Mouse (Mus musculus): ENCODE measurements around the gene Pwwp2b.

Pwwp2b gene

DNA sequence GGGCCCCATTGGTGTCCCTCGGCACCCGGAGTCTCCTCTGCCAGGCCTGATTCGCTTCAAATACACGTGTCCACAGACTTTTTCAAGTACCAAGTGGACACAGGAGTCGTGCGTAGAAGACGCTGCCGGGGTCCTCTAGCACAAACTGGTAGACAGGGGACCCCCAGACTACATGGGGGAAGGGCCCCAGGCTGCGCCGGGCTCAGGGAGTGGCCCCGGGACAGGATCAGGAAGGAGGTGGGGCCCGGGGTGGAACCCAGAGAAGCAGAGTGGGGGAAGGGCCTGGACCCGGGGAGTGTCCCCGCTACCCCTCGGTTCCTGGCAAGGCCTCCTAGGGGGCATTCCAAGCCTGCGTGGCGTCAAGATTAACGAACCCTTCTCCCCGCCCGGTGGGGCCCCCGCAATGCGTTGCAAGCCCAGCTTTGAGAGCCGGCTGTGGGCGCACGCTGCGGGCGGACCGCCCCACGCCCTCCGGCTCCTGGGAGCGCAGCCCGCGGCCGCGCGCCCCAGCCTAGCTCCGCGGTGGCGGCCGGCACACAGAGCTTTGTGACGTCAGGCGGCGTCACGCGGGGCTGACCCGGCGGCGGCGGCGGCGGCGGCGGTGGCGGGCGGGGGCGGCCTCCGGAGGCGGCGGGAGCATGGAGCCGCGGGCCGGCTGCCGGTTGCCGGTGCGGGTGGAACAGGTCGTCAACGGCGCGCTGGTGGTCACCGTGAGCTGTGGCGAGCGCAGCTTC is at the start of gene Pwwp2b:
Pwwp2b (plus strand) TSS at position 602 of the 734 bp plus-strand sequence.
- in situ Hi-C loops (cut with MboI, MseI) = loop anchor here (10.0 kb wide), 1 partner anchor 137 kb away; the partner anchor contains the start of gene Inpp5a

DNA sequence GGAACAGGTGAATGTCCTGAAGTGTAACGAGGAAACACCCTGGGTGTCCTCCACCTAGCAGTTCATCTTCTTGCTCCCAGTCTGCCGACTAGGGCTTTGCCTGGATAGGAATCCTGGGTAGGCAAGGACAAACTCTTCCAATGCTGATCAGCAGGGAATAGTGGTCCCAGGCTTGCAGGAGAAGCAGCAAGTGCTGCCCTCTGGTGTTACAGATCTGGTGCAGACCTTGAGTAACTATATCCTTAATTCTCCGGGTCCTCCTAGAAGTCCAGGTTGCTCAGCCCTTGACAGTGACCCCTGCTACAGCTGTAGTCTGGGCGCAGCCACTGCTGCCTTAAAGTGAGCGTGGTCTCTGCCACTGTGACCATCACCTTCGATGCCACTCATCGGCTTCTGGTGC is 48.2 kb upstream of the Pwwp2b start:
- in situ Hi-C loops (cut with MboI, MseI) = no loop called here

DNA sequence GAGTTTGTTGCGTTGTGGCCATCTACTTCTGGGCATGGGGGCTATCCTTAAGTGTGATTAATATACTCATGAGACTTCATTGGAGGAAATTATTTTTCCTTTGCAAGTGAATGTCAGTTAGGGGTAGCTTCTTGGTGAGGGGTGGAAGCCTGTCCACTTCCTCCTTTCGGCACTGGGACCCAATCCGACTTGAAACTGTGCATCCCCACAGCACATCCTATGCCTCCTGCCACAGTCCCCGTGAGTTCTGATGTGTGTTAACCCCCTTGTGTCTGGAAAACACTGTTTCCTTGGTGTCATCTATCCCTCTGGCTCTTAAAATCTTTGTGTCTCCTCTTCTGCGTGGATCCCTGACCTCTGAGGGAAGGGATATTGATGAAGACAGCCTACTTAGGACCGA is 47.1 kb upstream of the Pwwp2b start:
- in situ Hi-C loops (cut with MboI, MseI) = no loop called here

DNA sequence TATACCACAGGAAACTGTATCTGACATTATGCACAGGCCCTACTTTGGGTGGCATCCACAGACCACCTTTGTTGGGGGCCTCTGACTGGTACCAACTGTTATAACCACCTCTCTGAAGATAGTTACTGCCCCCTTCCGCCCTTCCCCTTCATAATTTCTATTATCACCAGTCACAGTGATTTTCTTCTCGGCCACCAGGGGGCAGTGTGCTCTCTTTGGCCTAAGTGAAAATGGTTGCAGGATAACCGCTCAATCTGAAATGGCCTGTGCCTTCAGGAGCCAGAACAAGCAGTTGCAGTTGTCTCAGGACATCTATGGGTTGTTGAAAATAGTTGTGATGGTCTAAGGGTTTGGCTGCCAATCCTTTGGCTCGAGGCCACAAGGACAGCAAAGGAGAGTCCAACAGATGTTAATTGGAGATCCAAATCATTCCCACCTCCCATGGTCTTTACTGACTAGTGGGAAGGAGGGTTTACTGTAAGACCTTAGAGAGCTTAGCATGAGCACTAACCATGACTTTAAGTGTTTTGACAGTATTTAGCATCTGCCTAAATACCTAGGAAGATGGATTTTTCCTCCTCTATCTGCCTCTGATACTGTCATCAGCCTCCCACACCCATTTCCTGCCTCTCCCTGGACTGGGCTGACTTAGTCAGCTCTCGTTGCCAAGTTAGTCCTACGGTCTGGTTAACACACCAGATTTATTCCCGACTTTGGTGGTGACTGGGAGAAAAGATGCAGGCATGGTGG is 40.1 kb upstream of the Pwwp2b start:
- in situ Hi-C loops (cut with MboI, MseI) = loop anchor here (5.0 kb wide), 1 partner anchor 81 kb away; no protein-coding TSS in a partner anchor

DNA sequence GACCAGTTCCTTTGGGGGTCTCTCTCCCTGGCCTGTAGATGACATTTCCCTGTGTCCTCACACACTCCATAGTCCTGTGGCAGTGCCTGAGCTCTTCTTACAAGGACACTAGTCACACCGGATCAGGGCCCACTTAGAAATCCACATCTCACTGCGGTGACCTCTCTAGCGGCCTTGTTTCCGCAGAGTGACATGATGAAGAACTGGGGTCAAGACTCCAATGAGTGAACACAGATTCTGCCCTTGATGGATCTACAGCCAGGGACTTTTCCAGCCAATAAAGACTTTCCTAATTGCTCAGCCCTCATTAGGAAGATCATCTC is 39.5 kb upstream of the Pwwp2b start:
- in situ Hi-C loops (cut with MboI, MseI) = loop anchor here (5.0 kb wide), 1 partner anchor 81 kb away; no protein-coding TSS in a partner anchor

DNA sequence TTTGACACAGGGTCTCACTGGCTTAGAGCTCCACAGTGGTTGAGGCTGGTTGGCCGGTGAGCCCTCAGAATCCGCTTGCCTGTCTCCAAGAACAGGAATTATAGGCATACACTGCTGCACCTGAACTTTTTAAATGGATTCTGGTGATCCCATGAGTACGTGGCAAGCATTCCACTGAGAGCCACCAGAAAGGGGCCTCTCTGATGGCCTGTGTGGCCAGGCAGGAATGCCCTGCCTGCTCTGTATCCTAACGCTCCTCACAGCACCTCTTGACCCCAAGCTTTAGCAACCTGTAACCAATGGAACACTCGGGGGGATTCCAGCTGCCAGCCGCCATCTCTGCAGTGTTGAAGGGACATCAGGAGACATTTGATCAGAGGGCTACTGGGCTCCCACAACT is 36.5 kb upstream of the Pwwp2b start:
- in situ Hi-C loops (cut with MboI, MseI) = loop anchor here (5.0 kb wide), 2 partner anchors 176 to 364 kb away; partner anchors contain the start of genes Inpp5a, Mapk1ip1 and Ppp2r2d

DNA sequence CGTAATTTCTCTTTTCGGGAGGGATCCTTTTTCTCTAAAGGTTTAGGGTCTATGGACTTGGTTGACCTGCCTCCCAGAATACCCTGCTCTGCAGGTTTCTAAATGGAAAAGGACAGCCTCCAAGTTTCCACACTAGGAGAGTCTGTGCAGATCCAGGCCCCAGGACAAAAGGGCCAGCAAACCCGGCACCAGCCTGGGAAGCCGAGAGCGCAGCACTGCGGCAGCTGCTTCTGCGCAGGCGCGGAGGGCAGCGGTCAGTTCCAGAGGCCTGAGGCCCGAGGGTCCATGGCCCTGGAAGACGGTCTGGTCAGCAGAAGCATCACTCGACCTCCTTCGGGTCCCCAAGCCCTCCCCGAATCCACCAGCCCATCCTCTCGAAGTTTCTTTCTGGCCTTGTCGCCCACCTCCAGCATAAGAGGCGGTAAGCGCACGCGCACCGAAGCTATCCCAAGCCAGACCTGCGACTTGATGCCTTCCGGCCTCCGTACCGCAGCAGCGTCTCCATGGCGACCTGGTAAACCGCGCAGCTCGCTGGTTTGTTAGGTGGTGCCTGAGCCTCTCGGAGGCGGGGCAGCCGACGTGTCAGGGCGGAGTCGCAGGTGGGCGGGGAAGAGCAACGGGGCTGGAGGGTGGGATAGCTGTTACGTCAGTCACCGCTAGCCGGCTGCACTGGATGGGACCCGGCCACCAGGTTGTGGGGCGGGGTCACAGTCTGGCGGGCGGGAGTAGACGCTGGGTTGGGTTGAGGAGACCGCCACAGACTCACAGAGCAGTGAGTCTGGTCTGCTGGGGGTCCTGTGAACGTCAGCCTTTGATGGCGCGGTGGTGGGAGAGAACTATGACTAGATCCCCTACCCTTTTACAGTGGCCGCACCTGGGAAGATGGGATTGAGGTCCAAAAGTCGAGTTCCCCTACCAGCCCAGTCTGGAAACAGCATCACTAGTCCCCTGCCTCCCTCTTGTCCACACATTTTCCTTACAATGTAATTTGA is 35.2 kb upstream of the Pwwp2b start, which contains the start of the genes Lrrc27 and Stk32c:
Lrrc27 (plus strand) TSS at position 235 of the 992 bp plus-strand sequence.
Stk32c (minus strand) TSS at position 554 of the 992 bp plus-strand sequence.
- in situ Hi-C loops (cut with MboI, MseI) = loop anchor here (5.0 kb wide), 2 partner anchors 174 to 366 kb away; partner anchors contain the start of genes Inpp5a, Mapk1ip1 and Ppp2r2d

DNA sequence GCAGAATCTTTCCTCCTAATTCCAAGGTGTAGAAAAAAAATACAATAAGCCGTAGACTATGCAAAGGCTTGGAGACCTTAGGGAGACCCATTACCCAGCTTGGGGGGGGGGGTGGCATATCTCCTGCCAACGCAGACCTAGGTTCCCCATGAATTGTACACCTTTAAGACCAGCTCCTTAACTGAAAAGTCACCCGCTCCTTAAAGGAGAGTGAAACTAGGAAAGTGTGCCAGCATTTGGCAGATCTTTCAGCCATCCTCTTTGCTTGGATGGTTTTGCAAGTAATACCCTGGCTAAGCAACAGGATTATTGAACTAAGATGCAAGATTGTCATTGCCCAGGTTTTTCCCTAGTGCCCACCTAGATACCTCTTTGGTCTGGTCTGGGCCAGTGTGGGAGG is 34.5 kb upstream of the Pwwp2b start:
- in situ Hi-C loops (cut with MboI, MseI) = loop anchor here (5.0 kb wide), 2 partner anchors 174 to 366 kb away; partner anchors contain the start of genes Inpp5a, Mapk1ip1 and Ppp2r2d

DNA sequence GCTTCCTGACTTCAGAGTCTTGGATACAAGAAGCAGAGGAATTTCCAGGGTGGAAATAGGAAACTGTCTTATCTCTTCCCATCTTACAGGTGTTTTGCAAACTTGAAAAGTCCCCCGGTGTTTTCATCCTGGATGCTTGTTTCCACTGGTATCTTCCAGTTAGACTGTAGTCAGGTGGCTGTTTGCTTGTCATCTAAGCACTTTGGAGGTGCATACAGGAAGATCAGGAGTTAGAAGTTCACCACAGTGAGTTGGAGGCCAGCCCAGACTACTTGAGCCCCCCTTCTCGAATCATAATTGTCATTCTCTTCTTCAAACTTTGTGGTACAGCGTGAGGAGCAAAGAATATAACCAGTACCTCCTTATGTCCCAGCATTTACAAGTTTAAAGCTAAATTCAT is 34.1 kb upstream of the Pwwp2b start:
- in situ Hi-C loops (cut with MboI, MseI) = loop anchor here (5.0 kb wide), 2 partner anchors 173 to 367 kb away; partner anchors contain the start of genes Inpp5a, Mapk1ip1 and Ppp2r2d

DNA sequence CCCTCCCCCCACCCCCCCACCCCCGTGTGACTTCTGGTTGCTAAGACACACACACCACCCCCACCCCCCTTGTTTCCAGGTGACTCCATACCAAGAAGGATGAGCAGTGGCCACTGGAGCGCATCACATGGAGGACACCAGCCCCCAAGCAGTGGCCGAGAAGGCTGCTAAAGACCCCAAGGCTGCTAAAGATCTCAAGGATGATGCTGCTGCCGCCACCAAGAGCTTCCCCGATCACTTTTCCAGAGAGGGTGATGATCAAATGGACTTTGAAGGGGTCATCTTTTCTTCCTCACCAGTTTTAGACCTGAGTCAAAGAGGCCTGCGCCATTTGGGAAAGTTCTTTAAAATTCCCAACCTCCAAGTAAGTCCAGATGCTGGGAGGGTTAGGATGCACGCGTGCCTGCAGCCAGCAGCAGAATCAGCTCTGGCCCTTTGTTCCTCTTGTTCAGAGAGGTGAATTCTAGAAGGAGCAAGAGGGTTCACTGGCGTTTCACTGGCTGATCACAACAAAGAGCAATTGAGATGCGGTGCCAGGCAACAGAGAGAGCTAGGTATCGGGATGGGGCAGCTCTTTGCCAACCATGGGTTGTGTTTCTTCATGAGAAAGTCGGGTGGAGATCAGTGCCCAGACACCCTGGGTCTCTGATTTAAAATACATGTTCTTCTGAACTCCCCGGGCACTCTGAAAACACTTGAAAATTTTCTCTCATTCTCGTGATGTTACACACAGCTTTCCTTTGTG is 33.5 kb upstream of the Pwwp2b start:
- in situ Hi-C loops (cut with MboI, MseI) = loop anchor here (5.0 kb wide), 2 partner anchors 173 to 367 kb away; partner anchors contain the start of genes Inpp5a, Mapk1ip1 and Ppp2r2d

DNA sequence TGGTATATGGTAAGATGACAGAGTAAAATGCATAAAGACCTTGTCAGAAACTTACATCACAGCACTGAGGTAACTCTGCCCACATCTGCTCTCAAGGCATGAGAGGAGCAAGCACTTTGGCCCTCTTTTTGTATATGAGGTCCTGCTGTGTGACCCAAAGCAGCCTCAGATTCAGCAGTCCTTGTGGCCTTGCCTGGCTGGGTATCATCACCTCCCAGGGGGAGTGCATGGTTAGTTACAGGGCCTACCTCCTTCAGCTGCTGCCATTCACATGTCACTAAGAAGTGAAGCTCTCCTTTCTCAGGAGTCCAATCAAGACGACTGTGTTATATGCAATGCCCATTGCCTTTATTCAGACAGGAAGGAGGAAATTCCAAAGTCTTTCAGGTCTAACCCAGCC is 32.8 kb upstream of the Pwwp2b start:
- in situ Hi-C loops (cut with MboI, MseI) = no loop called here

DNA sequence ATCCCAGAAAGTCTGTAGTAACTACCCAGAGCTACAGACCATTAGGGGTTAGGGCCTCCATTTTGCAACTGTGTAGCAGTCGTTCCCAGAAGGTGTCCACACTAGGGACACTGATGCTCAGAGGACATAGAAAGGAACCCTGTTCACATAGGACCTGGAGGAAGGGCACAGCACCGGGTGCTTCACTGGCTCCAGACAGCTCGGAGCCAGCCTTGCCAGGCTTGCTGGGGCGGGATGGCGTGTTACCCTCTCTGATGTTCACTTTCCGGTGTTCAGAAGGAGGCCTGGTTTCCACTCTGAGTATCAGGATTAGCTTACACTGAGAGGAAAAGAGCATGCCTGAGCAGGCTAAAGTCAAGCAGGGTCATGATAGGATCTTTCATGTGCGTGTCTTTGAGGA is 32.3 kb upstream of the Pwwp2b start:
- in situ Hi-C loops (cut with MboI, MseI) = no loop called here

DNA sequence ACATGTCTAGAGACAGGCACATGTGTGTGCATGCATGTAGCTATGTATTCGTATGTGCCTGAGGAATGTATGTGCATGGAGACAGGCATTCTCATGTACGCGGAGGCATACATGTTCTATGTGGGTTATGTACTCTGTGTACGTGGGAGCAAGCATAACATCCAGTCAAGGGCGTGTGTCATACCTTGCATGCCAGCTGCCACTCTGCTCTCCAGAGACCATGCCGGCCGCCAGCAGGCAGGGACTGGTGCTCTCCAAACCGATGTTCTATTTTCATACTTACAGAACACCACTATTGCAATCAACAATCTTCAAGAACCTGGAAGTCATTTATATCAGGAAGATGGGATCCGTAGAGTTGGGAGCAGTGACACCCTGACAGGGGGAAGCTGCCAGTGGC is 31.8 kb upstream of the Pwwp2b start:
- in situ Hi-C loops (cut with MboI, MseI) = no loop called here

DNA sequence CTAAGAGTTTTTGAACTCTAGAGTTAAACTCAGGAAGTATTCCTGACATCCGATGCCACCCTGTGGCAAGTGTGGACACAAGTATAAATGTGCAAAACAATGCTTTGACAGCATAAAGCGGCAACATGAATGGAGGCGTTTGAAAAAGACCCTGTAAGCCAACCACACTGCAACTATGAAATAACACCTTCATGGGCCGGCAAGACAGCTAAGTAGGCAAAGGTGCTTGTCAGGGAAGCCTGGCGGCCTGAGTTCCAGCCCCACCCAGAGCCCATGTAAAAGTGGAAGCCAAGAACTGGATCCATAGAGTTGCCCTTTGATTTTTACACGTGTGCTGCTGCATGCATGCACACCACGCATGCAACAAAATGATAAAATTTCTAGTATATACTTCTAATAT is 31.2 kb upstream of the Pwwp2b start:
- in situ Hi-C loops (cut with MboI, MseI) = no loop called here

DNA sequence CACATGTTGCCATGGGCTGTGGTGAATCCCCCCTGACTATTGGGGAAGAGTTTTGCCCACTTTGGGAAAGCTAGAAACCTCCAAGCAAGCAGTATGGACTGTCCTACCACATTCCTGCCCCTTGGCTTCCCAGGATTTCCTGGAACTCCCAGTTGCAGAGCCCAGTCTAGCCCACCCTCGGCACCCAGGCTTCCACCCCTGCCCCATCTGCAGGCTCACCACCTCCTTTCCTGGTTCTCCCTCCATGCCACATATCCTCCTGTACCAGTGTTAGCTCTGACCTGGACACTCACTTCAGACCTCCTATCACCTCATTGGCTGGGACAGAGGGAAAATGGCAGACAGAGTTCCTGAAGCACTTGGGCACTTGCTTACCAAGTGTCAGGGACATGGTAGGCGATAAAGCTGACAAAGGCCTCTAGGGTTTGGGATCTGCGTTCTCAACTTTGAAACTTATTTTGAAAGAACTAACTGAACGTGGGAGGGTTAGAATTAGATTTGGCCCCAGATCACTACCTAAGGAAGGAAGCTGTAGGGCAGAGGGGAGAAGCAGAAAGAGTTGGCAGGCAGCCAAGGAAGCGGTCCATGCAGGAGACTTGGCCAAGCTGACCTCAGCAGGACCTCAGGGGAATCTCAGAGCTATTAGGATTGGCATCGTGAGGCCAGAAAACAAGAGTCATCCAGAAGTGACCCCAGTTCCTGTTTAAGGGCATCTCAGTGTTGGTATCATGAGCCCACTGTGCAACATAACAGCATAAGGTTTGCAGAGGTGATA is 29.5 kb upstream of the Pwwp2b start:
- in situ Hi-C loops (cut with MboI, MseI) = no loop called here

DNA sequence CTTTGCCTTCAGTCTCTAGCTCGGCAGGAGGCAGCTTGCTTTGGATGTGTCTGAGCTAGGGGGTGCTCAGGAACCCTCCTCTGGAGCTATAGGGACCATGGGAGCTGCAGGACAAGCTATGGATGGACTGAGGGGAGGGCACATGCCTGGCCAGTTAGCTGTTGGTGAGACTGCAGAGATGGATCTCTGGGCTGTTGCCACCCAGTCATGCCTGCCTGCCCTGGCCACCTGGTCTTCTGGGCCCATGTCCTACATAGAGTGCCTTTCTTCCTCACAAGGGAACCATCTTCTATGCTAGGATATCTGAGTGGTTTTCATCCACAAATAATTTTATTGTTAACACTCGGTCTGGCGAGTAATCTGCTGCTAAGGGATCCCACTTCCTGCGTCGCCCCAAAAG is 28.8 kb upstream of the Pwwp2b start:
- in situ Hi-C loops (cut with MboI, MseI) = no loop called here

DNA sequence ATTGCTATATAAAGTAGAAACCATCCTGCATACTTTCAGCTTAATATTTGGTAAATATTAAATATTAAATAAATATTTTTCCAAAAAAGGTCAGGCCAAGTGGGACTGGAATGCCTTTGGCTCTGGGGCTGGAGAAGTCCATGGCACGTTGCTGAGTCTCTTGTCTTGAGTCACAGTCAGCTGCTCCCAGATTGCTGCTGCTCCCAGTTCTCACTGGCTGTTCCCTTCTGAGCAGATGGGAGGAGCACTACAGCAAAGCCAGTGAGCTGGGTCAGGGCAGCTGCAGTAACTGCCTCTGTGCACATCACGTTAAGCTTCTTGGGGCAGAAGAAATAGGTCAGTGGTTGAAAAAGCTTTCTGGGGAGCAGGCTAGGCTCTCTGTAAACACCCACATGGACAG is 28.0 kb upstream of the Pwwp2b start:
- in situ Hi-C loops (cut with MboI, MseI) = no loop called here

DNA sequence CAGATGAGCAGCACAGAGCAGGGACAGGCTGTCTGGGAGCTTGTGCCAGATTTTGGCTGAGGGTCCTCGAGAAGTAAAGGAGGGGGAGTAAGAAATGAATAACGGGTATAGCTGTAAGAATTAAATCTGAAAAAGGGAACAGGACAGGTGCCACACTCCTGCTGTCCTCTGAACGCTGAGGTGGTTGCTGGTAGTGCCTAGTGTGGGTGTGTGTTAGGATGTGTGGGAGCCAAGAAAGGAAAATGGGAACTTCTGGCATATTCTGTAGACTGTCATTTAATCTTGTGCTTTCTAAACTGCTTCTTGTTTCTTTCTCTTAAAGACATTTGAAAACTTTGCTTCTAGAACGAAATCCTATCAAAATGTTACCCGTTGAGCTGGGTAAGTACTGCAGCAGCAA is 27.2 kb upstream of the Pwwp2b start:
- in situ Hi-C loops (cut with MboI, MseI) = no loop called here

DNA sequence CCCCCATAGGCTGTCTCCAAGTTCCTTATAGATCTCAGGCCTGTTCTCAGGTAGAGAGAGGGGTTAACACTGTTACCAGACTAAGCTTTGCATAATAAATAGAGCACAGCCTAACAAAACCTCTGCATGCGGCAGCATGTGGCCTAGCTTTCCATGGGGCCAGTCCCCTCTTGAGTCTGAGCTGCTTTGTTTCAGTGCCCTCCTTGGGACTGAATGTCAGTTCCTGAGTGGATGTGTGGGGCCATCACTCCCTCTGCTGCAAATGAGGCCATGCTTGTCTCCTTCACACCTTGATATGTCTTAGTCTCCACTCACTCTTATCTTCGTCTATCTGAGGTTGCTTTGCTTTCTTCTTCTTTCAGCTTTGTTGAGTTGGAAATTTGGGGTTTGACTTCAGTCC is 26.4 kb upstream of the Pwwp2b start:
- in situ Hi-C loops (cut with MboI, MseI) = no loop called here

DNA sequence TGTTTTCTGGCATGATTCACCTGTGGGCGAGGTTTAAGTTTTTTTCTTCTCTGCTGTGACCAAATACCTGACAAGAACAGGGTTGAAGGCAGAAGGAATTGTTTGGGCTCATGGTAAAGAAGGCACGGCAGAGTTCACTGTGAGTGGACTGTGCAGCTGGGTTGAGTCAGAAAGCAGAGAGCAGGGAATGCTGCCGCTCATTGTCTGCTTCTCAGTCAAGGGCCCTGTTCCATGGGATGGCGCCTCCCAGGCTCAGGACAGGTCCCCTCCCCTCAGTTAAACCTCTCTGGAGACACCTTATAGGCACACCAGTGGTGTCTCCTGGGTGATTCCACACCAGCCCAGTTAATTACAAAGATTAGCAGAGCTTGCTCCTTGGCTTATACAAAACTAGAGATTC is 25.9 kb upstream of the Pwwp2b start:
- in situ Hi-C loops (cut with MboI, MseI) = no loop called here

Measured in regulatory T cell (primary cell).